Mouse (Mus musculus) urinary bladder, postnatal 25 days (tissue): Measurements from ENCODE around the gene Meiob.

Experiments used
- DNase-seq: peaks from one replicate; pipeline ENCODE4 v3.0.0; 2022; ENCODE audit warnings: low spot score

Gene Meiob

DNA sequence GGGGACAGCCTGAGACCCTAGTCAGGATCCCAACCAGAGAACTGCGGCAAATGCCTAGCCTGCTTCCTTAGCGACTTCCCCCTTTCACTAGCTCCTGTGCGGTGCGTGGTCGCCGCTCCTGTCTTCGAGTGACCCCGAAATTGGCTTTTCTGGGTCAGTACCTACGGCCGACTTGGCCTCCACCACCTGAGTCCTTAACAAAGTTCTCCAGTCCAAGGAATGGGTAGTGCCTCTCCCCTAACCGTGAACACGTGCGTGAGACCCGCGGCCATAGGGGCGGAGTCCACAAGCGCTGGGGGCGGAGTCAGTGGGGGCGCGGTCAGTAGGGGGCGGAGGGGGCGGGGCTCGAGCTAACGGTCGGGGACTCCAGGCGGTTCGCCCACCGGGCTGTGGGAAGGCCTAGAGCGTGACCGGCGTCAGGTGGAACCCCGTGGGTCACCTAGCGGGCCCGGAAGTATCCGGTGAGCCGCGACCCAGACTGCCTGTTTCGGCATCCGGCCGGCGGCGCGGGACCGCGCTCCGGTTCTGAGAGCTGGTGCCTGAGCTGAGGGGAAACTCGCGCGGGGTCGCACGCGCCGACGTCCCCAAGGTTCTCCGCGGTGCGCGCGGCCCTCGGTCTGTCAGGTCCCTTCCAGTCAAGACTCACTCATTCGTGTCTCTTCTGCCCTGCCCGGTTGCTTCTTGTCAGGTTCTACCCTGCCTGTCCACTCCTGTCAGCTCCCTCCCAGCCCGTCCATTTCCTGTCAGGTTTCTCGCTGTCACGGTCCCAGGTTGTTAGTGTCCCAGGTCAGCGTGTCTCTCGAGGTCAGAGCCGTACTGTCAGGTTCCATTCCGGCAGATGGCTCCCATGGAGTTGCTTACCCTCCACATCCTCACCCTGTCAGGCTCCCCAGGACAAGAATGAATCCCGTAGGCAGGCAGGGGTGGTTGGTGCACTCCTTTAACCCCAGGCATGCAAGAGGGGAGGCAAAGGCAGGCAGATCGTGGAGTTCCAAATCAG is at the start of gene Meiob:
Meiob (plus strand) TSS at position 338 of the 1,000 bp plus-strand sequence.
- DNase-seq: peak; percentile 69

DNA sequence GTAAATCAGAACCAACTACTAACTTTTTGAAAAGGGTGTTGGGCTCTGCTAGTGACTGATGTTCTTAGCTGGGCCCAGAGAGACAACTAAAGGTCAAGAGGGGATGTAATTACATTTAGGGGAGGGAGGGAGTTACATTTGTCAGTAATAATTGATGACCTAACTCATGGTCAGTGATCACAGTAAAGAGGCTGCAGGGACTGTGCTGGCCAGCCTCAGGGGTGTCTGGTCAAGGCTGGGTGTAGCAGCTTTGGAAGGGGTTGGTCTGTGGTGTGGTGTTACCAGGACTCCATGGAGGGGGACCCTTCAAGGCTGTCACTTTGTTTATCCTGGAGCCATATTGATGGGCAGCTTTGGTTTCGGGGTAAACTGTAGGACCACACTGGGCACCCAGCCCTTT is 46.7 kb upstream of the Meiob start:
- DNase-seq: no peak

DNA sequence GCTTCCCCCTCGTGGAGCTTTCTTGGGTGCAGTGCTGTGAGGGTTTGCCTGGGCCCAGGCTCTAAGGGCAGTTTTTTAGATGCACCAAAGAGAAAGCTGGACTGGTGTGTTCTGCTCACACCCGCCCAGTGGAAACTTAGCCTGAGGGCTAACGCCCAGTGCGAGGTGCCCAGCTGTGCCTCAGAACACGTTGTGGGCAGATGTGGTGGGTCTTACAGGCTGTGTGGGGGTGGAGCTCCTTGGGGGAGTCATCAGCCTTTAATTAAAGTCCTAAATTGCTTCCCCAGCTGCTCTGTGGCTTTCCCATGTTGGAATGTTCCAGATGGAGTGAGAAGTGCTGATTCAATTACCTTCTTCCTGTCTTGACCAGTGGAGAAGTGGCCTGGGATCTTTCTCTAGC is 43.0 kb upstream of the Meiob start:
- DNase-seq: no peak

DNA sequence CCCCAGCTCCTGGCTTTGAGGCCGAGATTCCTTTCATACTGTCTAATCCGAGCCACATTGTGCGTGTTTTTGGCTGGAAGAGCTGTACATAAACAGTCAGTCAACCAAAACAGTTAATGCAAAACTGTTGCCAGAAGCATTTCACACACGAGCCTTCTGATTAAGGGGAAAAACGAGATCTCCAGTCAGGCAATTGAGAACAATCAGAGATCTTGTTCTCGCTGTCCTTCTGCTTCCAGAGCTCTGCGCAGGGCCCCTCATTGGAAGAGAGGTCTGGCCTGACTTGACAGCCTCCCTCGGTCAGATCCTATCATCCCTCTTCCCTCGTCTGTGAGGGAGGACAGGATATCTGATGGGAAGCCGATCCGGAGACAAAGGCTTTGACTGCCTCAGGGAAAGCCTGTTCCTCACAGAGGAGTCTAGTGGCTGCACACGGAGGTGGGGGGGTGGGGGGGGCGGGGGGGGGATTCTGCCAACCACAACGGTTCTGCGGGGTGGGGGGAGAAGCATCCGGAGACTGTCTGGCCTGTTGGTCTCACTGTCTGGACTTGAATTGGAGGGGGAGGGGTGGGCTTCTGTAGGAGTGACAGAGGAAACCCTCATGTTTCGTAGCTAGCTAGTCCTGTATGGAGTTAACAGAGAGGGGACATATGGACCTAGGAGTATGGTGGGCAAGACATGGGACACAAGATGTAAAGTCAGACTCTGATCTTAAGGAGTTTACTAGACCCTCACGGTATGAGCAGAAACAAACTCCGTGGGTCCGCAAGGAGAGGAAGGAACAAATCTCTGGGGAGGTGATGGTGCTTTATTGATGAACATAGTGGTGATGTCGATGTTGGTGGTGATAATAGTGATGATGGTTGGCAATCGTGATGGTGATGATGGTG is 38.8 kb upstream of the Meiob start:
- no peak for DNase-seq

DNA sequence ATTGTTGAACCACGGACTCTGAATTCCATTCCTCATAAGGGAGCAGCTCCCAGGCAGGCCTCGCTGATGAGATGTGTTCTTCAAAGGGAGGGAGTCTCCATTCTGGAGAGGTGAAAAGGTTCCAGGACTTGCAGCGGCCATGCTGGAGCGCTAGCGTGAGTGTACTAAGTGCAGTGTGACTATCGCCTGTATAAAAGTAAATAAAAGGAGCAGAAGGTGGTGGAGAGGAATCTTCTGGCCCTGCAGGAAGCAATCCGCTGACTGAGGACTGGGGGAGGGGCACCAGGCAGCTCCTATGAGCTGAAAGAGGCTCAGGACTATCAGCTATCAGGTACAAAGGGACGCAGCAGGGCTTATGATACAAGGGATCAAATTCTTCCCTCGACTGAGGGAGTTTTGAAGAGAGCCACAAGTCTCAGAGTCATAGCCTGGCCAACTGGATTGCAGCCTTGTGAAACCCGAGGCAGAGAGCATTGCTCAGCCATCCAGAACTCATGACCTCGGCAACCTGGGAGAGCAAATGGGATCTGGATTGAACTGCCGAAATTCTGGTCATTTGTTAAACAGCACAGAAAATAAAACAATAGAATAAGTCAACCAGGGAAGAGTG is 37.7 kb upstream of the Meiob start:
- DNase-seq: no peak

DNA sequence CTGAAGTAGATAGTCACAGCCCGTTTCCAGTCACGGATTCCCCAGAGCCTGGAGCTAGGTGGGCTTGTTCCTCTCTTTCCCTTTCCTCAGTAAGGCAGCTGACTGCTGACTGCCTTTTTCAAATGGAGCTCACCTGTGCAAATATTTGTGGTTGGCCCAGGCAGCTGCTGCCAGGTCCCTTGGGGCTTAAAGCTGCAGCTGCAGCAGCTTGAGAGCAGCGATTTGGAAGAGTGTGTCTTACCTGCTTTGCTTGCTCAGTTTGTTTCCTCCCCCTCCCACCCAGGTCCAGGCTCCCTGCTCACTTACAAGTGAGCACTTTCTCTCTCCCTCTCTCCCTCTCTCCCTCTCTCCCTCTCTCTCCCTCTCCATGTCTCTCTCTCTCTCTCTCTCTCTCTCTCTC is 34.9 kb upstream of the Meiob start:
- DNase-seq: no peak

DNA sequence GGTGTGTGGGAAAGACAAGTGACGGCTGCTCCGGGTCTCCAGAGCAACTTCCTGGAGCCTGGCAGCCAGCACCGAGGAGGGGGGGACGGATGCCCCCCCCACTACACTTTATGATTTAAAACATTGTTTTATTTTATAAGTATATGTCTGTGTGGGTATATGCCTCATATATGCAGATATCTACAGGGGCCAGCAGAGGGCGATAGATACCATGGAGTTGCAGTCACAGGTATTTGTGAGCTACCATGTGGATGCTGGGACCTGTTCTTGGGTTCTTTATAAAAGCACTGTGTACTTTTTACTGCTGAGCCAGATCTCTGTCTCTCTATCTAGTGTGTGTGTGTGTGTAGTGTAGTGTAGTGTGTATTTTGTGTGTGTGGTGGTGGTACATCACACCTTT is 30.8 kb upstream of the Meiob start:
- no peak for DNase-seq

DNA sequence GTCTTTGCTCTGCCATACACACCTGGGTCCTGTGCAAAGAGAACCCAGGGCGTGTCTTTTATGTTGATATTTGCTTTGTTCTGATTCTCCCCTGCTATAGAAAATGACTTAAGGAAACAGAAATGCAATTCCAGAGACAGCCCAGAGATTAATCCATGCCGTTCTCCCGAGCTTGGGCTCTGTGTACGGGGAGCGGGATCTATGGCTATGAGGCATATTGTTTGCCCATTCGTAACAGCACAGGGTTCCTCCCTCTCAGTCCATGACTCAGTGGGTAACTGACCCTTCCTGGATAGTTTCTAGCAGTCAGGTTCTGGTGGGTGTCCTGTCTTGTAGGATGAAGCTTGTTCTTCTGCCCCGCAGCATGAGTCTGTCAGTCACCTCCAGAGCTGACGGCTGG is 28.9 kb upstream of the Meiob start:
- DNase-seq: no peak

DNA sequence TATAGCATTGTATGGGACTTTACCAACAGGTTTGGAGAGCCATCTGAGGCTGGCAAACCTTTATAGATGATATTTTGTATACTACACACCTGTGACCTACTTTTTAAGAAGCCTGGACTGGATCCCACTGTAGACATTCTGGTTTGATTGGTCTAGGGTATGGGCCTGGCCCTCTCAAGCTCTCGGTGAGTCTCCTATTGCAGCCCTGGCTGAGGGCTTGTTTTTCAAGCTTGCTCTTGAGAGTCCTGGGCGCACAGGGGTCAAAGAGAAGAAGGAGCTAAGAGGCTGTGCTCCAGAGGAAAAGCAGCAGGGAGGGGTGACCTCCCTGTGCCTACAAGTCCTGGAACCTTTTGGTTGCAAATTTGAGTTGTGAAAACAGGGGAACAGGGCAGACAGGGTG is 27.0 kb upstream of the Meiob start:
- no peak for DNase-seq

DNA sequence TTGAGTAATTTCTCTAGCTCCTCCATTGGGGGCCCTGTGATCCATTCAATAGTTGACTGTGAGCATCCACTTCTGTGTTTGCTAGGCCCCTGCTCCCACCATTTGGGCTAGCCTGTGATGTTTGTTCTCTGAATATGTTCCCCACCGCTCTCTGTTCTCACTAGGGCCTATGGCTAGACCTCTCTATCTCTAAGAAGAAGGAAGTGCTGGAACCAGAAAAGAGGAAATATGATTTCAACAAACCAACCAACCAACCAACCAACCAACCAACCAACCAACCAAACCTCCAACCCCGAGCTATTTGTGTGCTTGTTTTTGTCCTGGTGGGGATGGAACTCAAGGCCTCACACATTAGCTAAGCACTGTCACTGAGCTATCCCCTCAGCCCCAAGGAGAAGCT is 23.3 kb upstream of the Meiob start:
- no peak for DNase-seq

DNA sequence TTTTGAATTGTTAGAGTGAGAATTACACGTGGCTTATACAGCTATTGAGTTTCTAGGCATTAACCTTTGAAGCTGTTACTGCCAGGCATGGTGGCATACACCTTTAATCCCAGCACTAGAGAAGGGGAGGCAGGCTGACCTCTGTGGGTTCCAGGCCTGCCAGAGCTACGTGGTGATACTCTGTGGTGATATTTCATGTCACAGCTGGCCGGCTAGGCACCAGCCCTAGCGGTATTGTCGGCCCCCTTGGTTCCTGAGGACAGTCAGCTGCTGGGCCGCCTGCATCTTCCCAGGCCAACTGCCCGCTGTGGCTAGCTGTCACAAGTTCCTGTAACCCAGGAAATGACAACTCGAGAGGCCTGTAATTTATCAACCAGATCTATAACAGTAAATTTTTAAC is 11.9 kb upstream of the Meiob start:
- no peak for DNase-seq

DNA sequence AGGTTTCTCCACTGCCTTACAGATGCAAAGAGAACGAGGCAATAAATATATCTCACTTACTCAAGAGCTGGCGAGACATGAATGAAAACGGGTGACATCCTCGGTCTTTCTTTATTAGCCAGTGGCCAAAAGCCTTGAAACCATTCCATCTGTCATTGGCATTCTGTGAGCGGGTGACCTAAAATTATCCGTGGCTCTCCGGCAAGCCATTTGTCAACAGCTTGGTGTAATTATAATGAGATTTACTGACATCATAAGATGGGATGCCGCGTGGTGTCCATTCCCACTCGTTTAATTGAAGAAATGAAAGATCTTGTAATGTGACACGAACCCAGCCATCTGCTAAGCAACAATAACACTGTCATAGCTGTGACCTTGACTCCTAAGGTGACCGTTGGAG is 9.3 kb upstream of the Meiob start:
- no peak for DNase-seq

DNA sequence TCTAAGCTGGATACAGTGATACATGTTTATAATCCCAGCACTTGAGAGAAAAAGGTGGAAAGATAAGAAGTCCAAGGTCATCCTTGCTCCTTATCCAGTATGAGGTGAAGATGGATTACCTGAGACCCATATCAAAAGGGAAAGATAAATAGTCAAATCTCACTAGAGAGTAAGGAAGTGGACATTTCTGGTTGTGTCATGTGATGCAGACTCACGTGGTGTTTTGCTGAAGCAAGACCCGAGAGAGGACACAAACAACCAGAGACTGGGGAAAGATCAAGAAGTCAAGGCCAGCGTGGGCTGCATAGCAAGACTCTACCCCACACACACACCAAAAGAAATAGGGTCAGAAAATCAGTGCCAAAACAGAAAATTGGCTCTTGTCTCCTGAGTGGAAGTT is 7.1 kb upstream of the Meiob start:
- DNase-seq: no peak

DNA sequence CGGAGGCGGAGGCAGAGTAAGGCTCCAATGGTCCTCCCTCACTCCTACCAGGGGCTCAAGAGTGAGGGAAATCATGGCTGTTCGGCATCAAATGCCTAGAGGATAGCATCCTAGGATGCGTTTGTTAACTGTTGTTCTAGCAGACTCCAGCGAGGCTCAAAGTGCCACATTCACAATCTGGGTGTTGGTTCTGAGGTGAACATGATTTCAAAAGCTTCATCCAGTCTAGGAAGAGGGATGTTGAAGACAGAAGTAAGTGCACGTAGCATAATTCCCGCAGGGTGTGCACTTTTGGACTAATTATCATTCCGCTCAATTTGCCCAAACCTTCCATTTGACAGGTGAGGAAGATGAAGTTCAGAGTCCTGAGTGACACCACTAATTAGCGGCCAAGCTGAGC is 5.9 kb upstream of the Meiob start:
- no peak for DNase-seq

DNA sequence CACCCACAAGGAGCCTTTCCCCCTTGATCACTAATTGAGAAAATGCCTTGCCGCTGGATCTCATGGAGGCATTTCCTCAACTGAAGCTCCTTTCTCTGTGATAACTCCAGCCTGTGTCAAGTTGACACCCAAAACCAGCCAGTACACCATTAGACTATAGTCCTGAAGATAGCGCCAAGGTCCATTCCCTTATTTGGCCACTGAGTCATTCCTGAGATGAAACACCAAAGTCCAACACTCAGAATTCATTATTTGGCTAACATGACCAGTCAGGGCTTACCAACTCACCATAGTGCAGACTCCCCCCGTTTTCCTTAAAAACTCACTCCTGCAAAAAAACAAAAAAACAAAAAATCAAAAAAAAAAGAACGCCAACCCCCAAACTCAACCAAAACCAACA is 4.6 kb upstream of the Meiob start:
- DNase-seq: no peak

DNA sequence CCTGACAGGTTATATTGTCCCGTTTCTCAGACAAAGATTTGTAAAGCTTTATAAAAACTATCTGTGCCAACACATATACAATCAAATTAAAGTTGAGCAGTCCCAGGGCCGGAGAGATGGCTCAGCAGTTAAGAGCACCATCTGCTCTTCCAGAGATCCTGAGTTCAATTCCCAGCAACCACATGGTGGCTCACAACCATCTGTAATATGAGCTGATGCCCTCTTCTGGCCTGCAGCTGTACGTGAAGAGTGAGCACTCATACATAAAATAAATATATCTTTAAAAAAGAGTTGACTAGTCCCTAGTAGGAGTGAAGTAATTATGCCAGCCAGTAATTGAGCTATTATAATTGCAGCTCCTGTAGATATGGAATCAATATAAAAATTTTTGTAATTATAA is 3.6 kb upstream of the Meiob start:
- no peak for DNase-seq

DNA sequence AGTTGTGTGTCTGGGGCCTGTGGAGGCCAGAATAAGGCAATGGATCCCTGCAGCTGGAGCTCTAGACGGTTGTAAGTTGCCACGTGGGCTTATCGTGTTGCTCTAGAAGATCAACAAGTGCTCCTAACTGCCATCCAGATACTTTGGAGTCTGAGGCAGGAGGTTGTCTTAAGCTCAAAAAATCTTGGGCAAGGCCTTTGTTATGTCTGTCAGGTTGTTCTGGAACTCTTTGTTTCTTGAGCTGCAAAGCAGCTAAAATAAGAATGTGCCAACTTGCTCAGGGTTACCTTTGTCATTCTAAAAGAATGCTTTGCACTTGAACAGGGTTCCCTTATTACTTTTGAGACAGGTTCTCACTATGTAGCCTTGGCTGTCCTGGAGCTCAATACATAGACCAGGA is 7.1 kb downstream of the Meiob start:
- no peak for DNase-seq

DNA sequence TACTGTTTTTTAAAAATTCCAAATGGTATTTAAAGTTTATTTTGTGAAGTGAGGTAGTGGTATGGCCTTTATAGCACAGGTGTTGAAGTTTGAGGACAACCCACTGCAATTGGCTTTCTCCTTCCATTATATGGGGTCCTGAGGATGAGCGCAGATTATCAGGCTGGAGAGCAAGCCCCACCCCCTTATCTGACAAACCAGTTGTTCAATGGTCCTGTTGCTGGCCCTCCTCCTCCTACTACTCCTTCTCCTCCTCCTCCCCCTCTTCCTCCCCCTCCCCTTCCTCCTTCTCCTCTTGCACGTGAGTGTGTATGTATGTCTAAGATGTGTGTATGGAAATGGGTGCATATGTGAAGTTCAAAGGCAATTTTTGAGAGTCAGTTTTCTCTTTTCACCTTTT is 8.1 kb downstream of the Meiob start:
- no peak for DNase-seq

DNA sequence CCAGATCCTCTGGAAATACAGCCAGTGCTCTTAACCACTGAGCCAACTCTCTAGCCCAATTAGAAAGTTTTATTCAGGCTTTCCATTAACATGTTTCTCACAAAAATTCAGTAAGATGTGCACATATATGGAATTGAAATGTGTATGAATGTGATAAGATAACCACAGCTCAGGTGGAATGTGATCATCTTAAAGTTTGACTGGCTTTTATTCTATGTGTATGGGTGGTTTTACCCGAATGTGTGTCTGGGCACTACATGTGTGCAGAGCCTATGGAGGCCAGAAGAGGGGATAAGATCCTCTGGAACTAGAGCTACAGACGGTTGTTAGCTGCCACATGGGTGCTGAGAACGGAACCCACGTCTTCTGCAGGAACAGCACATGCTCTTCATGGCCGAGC is 11.2 kb downstream of the Meiob start:
- no peak for DNase-seq

DNA sequence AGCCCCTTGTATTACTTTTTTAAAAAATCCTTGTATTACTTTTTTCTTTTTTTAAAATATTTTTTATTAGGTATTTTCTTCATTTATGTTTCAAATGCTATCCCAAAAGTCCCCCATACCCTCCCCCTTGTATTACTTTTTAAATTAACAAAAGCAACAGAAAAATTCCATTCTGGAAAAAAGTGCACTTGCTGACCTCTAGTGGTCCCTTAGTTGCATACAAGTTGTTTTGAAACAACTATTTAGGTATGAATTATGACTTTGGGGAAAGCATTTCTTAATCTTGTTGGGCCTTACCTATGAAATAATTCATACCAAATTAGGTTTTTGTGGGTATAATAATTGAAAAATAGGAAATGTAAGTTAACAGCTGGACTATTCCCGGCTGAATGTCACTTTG is 13.4 kb downstream of the Meiob start:
- DNase-seq: no peak

DNA sequence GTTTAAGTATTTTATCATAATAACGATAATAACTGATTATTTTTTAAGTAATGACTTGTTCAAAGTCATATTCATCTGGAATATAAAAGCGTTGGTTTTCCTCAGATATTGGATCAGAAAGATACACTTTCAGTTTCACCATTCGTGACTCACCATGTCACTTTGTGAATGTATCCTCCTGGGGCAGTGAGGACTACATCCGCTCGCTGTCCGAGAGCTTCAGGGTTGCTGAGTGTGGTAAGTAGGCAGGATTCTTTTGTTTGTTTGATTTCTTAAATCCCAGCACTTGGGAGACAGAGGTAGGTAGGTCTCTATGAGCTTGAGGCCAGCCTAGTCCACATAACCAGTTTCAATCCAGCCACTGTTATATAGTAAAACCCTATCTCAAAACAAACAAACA is 14.1 kb downstream of the Meiob start:
- no peak for DNase-seq

DNA sequence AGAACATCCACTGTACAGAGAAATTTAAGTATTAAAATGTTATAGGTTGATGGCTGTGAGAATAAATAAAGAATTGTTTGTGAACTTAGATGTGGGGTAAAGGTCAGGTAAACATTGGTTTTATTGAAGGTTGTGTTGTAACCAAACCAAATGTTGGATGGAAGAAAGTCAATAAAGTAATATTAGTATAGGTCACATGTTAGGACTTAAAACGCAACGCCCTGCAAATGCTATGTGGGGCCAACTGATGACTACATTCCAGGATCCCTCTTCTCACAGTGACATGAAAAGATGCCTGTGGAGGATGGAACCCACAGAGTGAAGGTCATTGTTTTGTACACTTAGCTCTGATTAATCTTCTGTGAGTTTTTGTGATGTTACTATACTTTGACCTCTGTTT is 15.4 kb downstream of the Meiob start:
- no peak for DNase-seq
